Mouse (Mus musculus) frontal cortex, postnatal 14 days (tissue): ENCODE data around the gene Mucl1.
"Not testable (repeated sequence)": the region's sequence is repeated elsewhere in the genome, so short reads cannot be mapped to it uniquely, and the experiment has no call there.

ENCODE experiments used
- DNase-seq, 2 experiments: peaks; one replicate each; pipeline ENCODE4 v3.0.0; 2022; ENCODE audit warnings: low spot score in 2 of 2

The Mucl1 gene

GRCm38 (mm10) chr15:103755369-103755768 is at the start of gene Mucl1:
Gene Mucl1 (minus strand): TSS chr15:103755469.
- no peak for DNase-seq

- peak in 1 of 2 experiments; percentile 25 for DNase-seq
Observed at GRCm38 (mm10) chr15:103766836-103767235, 11.6 kb upstream of the Mucl1 start.

- not testable (repeated sequence) for DNase-seq
Observed at GRCm38 (mm10) chr15:103716861-103717260, 38.4 kb downstream of the Mucl1 start.
